Mouse (Mus musculus): ENCODE measurements around the gene Adcy7. TPM values are rescaled to one million over a fixed set of nuclear protein-coding genes. Genes with fewer than 3 reads are reported as not detected.

The Adcy7 gene
- polyA plus RNA-seq, 1 experiment: not detected

DNA sequence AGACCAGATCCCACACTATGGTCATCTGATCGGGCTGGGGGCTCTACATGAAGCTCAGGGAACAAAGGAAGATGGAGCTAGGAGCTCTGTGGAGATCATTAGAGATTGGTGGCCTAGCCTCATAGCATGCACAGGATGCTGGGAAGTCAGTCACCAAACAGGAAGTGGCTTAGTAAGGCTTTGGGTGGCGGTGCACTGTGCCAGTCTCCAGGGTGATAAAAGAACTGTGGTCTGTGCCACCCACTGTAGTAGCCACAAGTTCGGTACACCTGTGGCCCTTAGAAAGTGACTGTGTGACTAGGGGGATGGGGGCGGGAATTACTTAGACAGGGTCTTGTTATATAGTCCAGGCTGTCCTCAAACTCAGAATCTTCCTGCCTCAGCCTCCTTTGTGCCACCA is 33.6 kb downstream of the Adcy7 start:
- no peak for TF ChIP-seq POLR2A (IDR thresholded peaks at IDR 0.05; ENCODE audit: insufficient read depth, low read depth, low read length)
- no peak for TF ChIP-seq CTCF (IDR thresholded peaks at IDR 0.05; ENCODE audit: insufficient read depth, low read depth, low read length)

DNA sequence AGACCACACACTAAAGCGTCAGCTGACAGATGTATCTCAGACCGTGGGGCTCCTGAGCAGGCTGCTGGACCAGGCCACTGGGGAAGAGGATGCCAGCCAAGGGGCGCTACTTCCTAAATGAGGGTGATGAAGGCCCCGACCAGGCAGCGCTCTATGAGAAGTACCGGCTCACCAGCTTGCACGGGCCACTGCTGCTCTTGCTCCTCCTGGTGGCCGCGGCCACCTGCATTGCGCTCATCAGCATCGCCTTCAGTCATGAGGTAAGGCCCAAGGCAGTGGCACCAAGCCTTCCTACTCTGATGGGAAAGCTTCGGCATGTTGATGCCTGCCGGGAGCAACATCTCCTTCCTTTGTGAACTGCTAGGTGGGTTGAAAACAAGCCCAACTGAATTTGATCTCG is 34.3 kb downstream of the Adcy7 start:
- no peak overlapping the region for H3K27ac ChIP-seq (ENCODE audit: insufficient read depth, low read depth, low read length)
- H3K4me1 ChIP-seq (ENCODE audit: control insufficient read depth, insufficient read depth, low read length): no peaks in the 10 kb centered on the region
- TF ChIP-seq POLR2A (IDR thresholded peaks at IDR 0.05; ENCODE audit: insufficient read depth, low read depth, low read length) (no peak), CTCF (IDR thresholded peaks at IDR 0.05; ENCODE audit: insufficient read depth, low read depth, low read length) (no peak)
- WGBS: 84% methylated on average over 14 of the region's 14 CpGs
- no peak overlapping the region for H3K4me3 ChIP-seq (ENCODE audit: insufficient read depth, low read depth, low read length)

More for the DNA sequence above, 33.6 kb downstream of the Adcy7 start:
- WGBS: 93% methylated on average over 4 of the region's 4 CpGs
- Histone ChIP-seq H3K27ac (ENCODE audit: insufficient read depth, low read depth, low read length) (no peak overlapping the region), H3K4me3 (ENCODE audit: insufficient read depth, low read depth, low read length) (no peak overlapping the region), H3K4me1 (ENCODE audit: control insufficient read depth, insufficient read depth, low read length) (no peaks in the 10 kb centered on the region)

DNA sequence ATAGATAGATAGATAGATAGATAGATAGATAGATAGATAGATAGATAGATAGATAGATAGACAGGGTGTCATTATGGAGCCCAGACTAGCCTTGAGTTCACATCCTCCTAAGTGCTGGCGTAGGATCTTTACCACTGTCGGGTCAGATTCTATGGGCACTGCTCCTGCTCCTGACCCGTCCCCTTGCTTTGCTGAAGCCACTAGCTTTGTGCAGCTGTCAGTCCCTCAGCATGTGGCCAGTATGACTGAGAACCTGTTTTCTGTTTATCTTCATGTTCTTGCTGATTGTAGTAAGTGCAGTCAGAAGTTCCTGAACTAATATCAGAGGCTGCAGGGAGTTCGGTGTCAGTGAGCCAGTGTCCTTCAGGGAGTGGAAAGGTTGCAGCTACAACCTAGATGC is 35.5 kb downstream of the Adcy7 start:
- Histone ChIP-seq H3K4me1 (ENCODE audit: control insufficient read depth, insufficient read depth, low read length) (no peaks in the 10 kb centered on the region), H3K4me3 (ENCODE audit: insufficient read depth, low read depth, low read length) (no peak overlapping the region), H3K27ac (ENCODE audit: insufficient read depth, low read depth, low read length) (no peak overlapping the region)
- WGBS: 92% methylated on average over 4 of the region's 4 CpGs
- TF ChIP-seq POLR2A (IDR thresholded peaks at IDR 0.05; ENCODE audit: insufficient read depth, low read depth, low read length): no peak
- TF ChIP-seq CTCF (IDR thresholded peaks at IDR 0.05; ENCODE audit: insufficient read depth, low read depth, low read length): no peak

DNA sequence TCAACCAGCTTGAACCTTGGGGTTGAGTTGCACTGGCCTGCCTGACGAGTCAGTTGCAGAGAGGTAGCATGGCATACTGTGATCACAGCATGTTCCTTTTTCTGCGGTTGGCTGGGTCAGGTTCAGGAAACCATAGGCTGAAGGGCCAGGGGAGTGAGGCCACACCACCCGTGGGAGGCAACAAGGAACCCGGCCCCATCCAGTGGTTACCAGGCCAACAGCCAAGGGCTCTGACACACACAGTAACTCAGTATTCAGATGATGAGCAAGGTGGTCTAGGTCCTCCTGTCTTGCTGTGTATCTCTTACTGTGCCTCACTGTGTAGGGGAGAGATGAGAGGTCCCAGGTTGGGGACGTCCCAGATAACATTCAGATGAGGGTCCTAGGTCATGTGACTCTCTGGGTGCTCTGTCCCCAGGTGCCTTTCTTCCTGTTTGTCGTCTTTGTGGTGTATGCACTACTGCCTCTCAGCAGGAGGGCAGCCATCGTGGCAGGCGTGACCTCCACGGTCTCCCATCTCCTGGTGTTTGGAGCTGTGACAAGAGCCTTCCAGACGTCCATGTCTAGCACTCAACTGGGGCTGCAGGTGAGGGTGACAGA is 37.2 kb downstream of the Adcy7 start:
- H3K4me3 ChIP-seq (ENCODE audit: insufficient read depth, low read depth, low read length): no peak overlapping the region
- 82% methylated on average over 10 of the region's 10 CpGs for WGBS
- TF ChIP-seq POLR2A (IDR thresholded peaks at IDR 0.05; ENCODE audit: insufficient read depth, low read depth, low read length) (no peak), CTCF (IDR thresholded peaks at IDR 0.05; ENCODE audit: insufficient read depth, low read depth, low read length) (no peak)
- no peak overlapping the region for H3K27ac ChIP-seq (ENCODE audit: insufficient read depth, low read depth, low read length)
- H3K4me1 ChIP-seq (ENCODE audit: control insufficient read depth, insufficient read depth, low read length): peaks cover 3% of the 10 kb centered on the region; the same call in 1 of the 2 replicates

DNA sequence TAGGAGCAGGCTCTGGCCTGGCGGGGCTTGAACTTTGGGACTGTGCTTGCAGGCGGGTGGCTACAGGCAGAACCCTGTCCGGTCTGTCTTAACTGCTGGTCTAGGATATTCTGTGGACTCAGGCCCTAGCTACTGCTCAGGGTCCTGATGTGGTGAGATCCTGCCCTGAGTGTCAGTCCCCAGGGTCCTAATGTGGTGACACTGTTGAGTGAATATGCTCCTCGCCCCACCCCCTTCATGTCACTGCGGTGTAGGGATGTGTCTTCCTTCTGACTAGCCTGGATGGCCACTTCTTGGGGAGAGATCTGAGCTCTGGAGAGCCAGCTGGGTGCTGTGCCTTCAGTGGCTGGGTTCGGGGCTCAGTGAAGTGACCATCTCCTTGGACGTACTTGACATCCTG is 37.7 kb downstream of the Adcy7 start:
- Histone ChIP-seq H3K4me1 (ENCODE audit: control insufficient read depth, insufficient read depth, low read length) (peaks cover 3% of the 10 kb centered on the region; the same call in 1 of the 2 replicates), H3K27ac (ENCODE audit: insufficient read depth, low read depth, low read length) (no peak overlapping the region), H3K4me3 (ENCODE audit: insufficient read depth, low read depth, low read length) (no peak overlapping the region)
- no peak for TF ChIP-seq POLR2A (IDR thresholded peaks at IDR 0.05; ENCODE audit: insufficient read depth, low read depth, low read length)
- no peak for TF ChIP-seq CTCF (IDR thresholded peaks at IDR 0.05; ENCODE audit: insufficient read depth, low read depth, low read length)
- 96% methylated on average over 7 of the region's 7 CpGs for WGBS

DNA sequence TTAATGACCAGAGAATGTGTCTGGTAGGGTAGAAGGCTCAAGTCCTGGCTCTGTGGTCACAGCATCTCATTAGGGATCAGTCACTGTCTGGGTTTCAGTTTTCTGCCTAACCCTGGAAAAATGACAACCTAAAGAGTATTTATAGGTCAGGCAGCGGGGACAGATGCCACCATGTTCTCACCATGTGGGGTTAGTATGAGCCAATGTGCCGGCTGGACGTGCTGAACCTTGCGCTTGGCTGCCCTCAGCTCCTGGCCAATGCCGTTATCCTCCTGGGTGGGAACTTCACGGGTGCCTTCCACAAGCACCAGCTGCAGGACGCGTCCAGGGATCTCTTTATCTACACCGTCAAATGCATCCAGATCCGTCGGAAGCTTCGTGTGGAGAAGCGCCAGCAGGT is 38.1 kb downstream of the Adcy7 start:
- no peak overlapping the region for H3K27ac ChIP-seq (ENCODE audit: insufficient read depth, low read depth, low read length)
- H3K4me3 ChIP-seq (ENCODE audit: insufficient read depth, low read depth, low read length): no peak overlapping the region
- WGBS: 94% methylated on average over 13 of the region's 13 CpGs
- no peak for TF ChIP-seq POLR2A (IDR thresholded peaks at IDR 0.05; ENCODE audit: insufficient read depth, low read depth, low read length)
- no peak for TF ChIP-seq CTCF (IDR thresholded peaks at IDR 0.05; ENCODE audit: insufficient read depth, low read depth, low read length)
- H3K4me1 ChIP-seq (ENCODE audit: control insufficient read depth, insufficient read depth, low read length): peaks cover 3% of the 10 kb centered on the region; the same call in 1 of the 2 replicates

DNA sequence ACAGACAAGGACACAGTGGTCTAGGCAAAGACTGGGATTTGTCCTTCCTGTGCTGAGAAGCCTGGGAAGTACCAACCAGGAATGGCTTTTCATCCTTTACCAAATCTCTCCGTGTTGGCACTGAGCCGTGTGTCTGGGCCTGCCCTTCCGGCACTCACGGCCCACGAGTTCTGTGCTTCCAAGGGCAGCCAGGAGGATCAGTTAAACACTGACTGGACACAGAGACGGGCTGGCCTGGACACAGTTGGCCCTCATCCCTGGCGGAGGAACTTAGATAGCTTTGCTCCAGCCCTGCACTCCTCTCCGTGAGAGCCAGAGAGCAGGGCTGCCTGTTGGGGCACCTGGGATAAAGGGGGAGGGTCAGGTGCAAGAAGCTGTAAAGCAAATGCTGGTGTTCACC is 40.8 kb downstream of the Adcy7 start:
- 62% methylated on average over 8 of the region's 8 CpGs for WGBS
- TF ChIP-seq POLR2A (IDR thresholded peaks at IDR 0.05; ENCODE audit: insufficient read depth, low read depth, low read length) (no peak), CTCF (IDR thresholded peaks at IDR 0.05; ENCODE audit: insufficient read depth, low read depth, low read length) (no peak)
- Histone ChIP-seq H3K4me1 (ENCODE audit: control insufficient read depth, insufficient read depth, low read length) (peaks cover 16% of the 10 kb centered on the region), H3K27ac (ENCODE audit: insufficient read depth, low read depth, low read length) (no peak overlapping the region), H3K4me3 (ENCODE audit: insufficient read depth, low read depth, low read length) (no peak overlapping the region)

DNA sequence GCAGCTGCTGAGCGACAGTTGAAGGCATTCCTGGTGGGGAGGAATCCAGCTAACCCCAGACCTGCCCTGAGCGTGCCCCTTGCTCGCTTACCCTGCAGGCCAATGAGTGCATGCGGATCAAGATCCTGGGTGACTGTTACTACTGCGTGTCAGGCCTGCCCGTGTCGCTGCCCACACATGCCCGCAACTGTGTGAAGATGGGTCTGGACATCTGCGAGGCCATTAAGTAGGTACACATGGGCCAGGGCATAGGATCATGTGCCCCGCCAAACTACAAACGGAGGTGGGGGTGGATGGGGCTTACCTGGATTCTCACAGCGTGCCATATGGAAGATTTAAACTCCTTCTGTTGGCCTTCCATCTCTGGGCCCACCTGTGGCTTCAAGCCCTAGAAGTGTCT is 41.8 kb downstream of the Adcy7 start:
- no peak for TF ChIP-seq CTCF (IDR thresholded peaks at IDR 0.05; ENCODE audit: insufficient read depth, low read depth, low read length)
- TF ChIP-seq POLR2A (IDR thresholded peaks at IDR 0.05; ENCODE audit: insufficient read depth, low read depth, low read length): no peak
- H3K27ac ChIP-seq (ENCODE audit: insufficient read depth, low read depth, low read length): no peak overlapping the region
- H3K4me3 ChIP-seq (ENCODE audit: insufficient read depth, low read depth, low read length): no peak overlapping the region
- 96% methylated on average over 12 of the region's 12 CpGs for WGBS
- H3K4me1 ChIP-seq (ENCODE audit: control insufficient read depth, insufficient read depth, low read length): peaks cover 16% of the 10 kb centered on the region

DNA sequence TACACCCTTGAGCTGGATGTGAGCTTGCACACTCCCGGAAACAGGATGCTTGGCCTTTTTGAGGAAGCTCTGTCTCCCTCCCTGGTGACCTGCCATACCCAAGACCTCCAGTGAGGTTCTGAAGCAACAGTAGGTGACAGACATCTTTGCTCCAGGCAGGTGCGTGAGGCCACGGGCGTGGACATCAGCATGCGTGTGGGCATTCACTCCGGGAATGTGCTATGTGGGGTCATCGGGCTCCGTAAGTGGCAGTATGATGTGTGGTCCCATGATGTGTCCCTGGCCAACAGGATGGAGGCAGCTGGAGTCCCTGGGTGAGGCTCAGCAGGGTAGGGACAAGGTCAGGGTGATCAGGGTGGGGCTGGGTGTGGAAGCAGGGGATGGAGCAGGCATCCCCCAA is 43.1 kb downstream of the Adcy7 start:
- no peak overlapping the region for H3K4me3 ChIP-seq (ENCODE audit: insufficient read depth, low read depth, low read length)
- 97% methylated on average over 8 of the region's 8 CpGs for WGBS

More for the DNA sequence above, 43.1 kb downstream of the Adcy7 start:
- no peak for TF ChIP-seq CTCF (IDR thresholded peaks at IDR 0.05; ENCODE audit: insufficient read depth, low read depth, low read length)
- no peak for TF ChIP-seq POLR2A (IDR thresholded peaks at IDR 0.05; ENCODE audit: insufficient read depth, low read depth, low read length)
- Histone ChIP-seq H3K4me1 (ENCODE audit: control insufficient read depth, insufficient read depth, low read length) (peaks cover 16% of the 10 kb centered on the region), H3K27ac (ENCODE audit: insufficient read depth, low read depth, low read length) (no peak overlapping the region)
